Mouse (Mus musculus) forebrain, embryonic 10.5 days (tissue): ENCODE results near the gene Ctnnbip1. TPM values are rescaled to one million over a fixed set of nuclear protein-coding genes. Genes with fewer than 3 reads are reported as not detected.
A peak's percentile ranks its signal among the peaks of the same experiment; 100 is the strongest.

ENCODE experiments used
- DNase-seq: peaks from one replicate; pipeline ENCODE4 v3.0.0-alpha.2; 2017; ENCODE audit warnings: low spot score; ENCODE audit errors: extremely low spot score
- H3K27ac ChIP-seq: fragments of 300-500 bp; sonication (generic); 2 replicates; pipeline ENCODE4 v1.5.1; 2016; ENCODE audit warnings: mild to moderate bottlenecking
- H3K27me3 ChIP-seq: fragments of 300-500 bp; sonication (generic); 2 replicates; pipeline ENCODE4 v1.6.1; 2016; ENCODE audit warnings: mild to moderate bottlenecking; ENCODE audit not compliant: poor library complexity, severe bottlenecking
- H3K36me3 ChIP-seq: fragments of 300-500 bp; sonication (generic); replicated peaks from 2 replicates; pipeline ENCODE4 v1.6.1; 2016; ENCODE audit warnings: mild to moderate bottlenecking, moderate library complexity
- H3K4me1 ChIP-seq: fragments of 300-500 bp; sonication (generic); 2 replicates; pipeline ENCODE4 v1.6.1; 2016
- H3K4me3 ChIP-seq: fragments of 300-500 bp; sonication (generic); 2 replicates; pipeline ENCODE4 v1.5.1; 2016; ENCODE audit warnings: mild to moderate bottlenecking, moderate library complexity
- H3K9me3 ChIP-seq: fragments of 300-500 bp; sonication (generic); 2 replicates; pipeline ENCODE4 v1.6.1; 2016; ENCODE audit warnings: mild to moderate bottlenecking, moderate library complexity
- WGBS: fragments of 180-500 bp; shearing (Covaris S2); methylation state at CpG from one replicate; pipeline ENCODE4 v1.1.7; 2016; 5-methylcytosine and 5-hydroxymethylcytosine counted together
- polyA plus RNA-seq: library from polyadenylated mRNA; unstranded; fragments of >200 nt; fragmentation: Nextera tagmentation; extraction: Ambion mirVana; gene quantifications from 2 replicates; pipeline ENCODE4 v1.2.1, GENCODE M21; 2016

Ctnnbip1 gene
- polyA plus RNA-seq, 1 experiment from 2014 or later = 59.6 TPM

GRCm38 (mm10) chr4:149550866-149551265, 32.8 kb downstream of the Ctnnbip1 start:
- no peak for DNase-seq
- WGBS = 91% methylated on average over 5 of the region's 5 CpGs
- H3K4me1 ChIP-seq = no peaks in the 10 kb centered on the region
- H3K27me3 ChIP-seq = no peaks in the 10 kb centered on the region
- H3K36me3 ChIP-seq = peaks cover 46% of the 10 kb centered on the region
- no peak overlapping the region for H3K4me3 ChIP-seq
- H3K27ac ChIP-seq = no peak overlapping the region
- no peaks in the 10 kb centered on the region for H3K9me3 ChIP-seq

- WGBS = 94% methylated on average over 5 of the region's 5 CpGs
- Histone ChIP-seq H3K9me3 (no peaks in the 10 kb centered on the region), H3K4me1 (no peaks in the 10 kb centered on the region), H3K27ac (no peak overlapping the region), H3K36me3 (peaks cover 41% of the 10 kb centered on the region), H3K27me3 (no peaks in the 10 kb centered on the region), H3K4me3 (no peak overlapping the region)
- DNase-seq = no peak
Measured at GRCm38 (mm10) chr4:149551696-149552095, 33.7 kb downstream of the Ctnnbip1 start.

GRCm38 (mm10) chr4:149553834-149554233, 35.8 kb downstream of the Ctnnbip1 start:
- no peaks in the 10 kb centered on the region for H3K27me3 ChIP-seq
- peaks cover 4% of the 10 kb centered on the region; the same call in 1 of the 2 replicates for H3K4me1 ChIP-seq
- DNase-seq = no peak
- no peak overlapping the region for H3K4me3 ChIP-seq
- 84% methylated on average over 7 of the region's 7 CpGs for WGBS
- H3K27ac ChIP-seq = no peak overlapping the region
- H3K9me3 ChIP-seq = no peaks in the 10 kb centered on the region
- H3K36me3 ChIP-seq = peaks cover 43% of the 10 kb centered on the region

GRCm38 (mm10) chr4:149556111-149556510, 38.1 kb downstream of the Ctnnbip1 start:
- 82% methylated on average over 4 of the region's 4 CpGs for WGBS
- peaks cover 4% of the 10 kb centered on the region; the same call in 1 of the 2 replicates for H3K9me3 ChIP-seq
- no peak for DNase-seq
- H3K27ac ChIP-seq = no peak overlapping the region
- H3K4me1 ChIP-seq = peaks cover 4% of the 10 kb centered on the region; the same call in 1 of the 2 replicates
- H3K4me3 ChIP-seq = no peak overlapping the region
- peaks cover 57% of the 10 kb centered on the region for H3K36me3 ChIP-seq
- no peaks in the 10 kb centered on the region for H3K27me3 ChIP-seq

- Histone ChIP-seq H3K9me3 (peaks cover 4% of the 10 kb centered on the region; the same call in 1 of the 2 replicates), H3K4me1 (peaks cover 16% of the 10 kb centered on the region), H3K27me3 (no peaks in the 10 kb centered on the region), H3K27ac (no peak overlapping the region), H3K36me3 (peaks cover 49% of the 10 kb centered on the region), H3K4me3 (no peak overlapping the region)
- WGBS = 91% methylated on average over 5 of the region's 5 CpGs
- no peak for DNase-seq
Measured at GRCm38 (mm10) chr4:149557905-149558304, 39.9 kb downstream of the Ctnnbip1 start.

GRCm38 (mm10) chr4:149558389-149558788, 40.4 kb downstream of the Ctnnbip1 start:
- over 99% methylated on average over 3 of the region's 3 CpGs for WGBS
- H3K9me3 ChIP-seq = peaks cover 4% of the 10 kb centered on the region; the same call in 1 of the 2 replicates
- H3K4me1 ChIP-seq = peaks cover 21% of the 10 kb centered on the region
- H3K27me3 ChIP-seq = no peaks in the 10 kb centered on the region
- H3K36me3 ChIP-seq = peaks cover 49% of the 10 kb centered on the region
- DNase-seq = no peak
- H3K4me3 ChIP-seq = no peak overlapping the region
- no peak overlapping the region for H3K27ac ChIP-seq

GRCm38 (mm10) chr4:149561392-149561791, 43.4 kb downstream of the Ctnnbip1 start:
- peaks cover 4% of the 10 kb centered on the region; the same call in 1 of the 2 replicates for H3K9me3 ChIP-seq
- 84% methylated on average over 4 of the region's 4 CpGs for WGBS
- H3K27me3 ChIP-seq = 0 out of 2 replicates have a peak, but pooled peaks cover 3% of the 10 kb centered on the region
- H3K4me1 ChIP-seq = peaks cover 35% of the 10 kb centered on the region
- DNase-seq = no peak
- H3K36me3 ChIP-seq = peaks cover 61% of the 10 kb centered on the region
- H3K4me3 ChIP-seq = no peak overlapping the region
- no peak overlapping the region for H3K27ac ChIP-seq

DNA sequence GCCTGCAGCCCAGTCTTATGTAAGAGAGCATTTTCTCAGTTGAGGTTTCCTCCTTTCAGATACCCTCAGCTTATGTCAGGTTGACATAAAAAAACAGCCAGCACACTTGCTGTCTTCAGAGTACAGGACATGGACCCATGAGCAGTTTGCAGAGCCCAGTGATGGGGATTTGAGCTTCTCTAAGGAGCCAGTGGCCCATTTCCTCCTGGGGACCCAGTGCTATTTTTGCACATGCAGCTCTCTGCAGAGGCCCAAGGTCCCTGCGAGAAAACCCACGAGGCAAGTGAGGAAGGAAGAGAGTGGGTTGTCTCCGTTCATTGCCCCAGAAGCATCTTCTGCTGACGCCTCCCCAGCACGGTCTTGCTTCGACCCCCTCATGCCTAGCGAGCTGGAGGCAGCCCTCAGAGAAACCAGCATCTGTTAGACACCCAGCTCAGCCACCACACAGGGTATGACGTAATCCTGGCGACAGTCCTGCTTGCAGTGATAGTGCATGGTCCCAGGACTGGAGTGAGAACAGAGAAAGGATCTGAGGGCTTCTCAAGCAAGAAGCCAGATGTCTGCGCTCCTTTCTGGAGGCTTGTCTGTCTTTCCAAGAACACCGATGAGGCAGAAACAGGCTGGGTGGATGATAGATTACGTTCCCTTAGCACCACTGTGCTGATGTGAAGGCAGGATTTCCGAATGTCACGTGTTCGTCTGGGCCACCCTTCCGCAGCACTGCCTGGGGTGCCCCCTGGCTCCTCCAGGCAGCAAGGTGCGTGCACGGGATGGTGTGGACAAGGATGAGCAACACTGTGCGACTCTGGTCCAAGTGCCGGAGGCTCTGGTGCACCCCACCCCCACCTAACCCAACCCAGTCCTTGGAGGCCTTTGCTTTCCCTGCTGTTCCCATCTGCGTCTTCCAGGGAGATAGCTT, 44.2 kb downstream of the Ctnnbip1 start:
- Histone ChIP-seq H3K27me3 (0 out of 2 replicates have a peak, but pooled peaks cover 3% of the 10 kb centered on the region), H3K36me3 (peaks cover 58% of the 10 kb centered on the region), H3K4me1 (peaks cover 39% of the 10 kb centered on the region), H3K27ac (peak overlapping the region; percentile 74), H3K9me3 (peaks cover 4% of the 10 kb centered on the region; the same call in 1 of the 2 replicates), H3K4me3 (no peak overlapping the region)
- WGBS = 69% methylated on average over 21 of the region's 21 CpGs
- no peak for DNase-seq

DNA sequence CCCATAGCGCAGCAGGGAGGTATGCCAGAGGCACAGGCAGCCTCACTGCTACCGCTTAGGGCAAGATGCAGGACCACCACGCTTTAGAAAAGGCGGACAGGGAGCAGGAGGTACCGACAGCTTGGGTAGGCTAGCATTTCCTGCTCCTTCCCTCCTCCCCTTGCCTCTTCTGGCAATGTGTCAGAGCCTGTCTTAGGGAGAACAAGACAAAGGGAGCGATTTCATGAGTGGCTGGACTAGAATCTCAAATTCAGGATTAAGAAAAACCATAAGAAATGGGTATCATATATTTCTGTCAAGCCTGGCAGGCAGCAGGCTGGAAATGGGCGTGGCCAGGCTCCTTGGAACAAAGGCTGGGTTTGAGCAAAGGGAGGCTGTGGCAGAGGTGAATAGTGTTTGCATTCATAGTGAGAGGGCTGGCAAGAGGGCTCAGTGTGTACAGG, 44.9 kb downstream of the Ctnnbip1 start:
- H3K4me3 ChIP-seq = no peak overlapping the region
- no peak for DNase-seq
- H3K27ac ChIP-seq = peak overlapping the region; percentile 74
- H3K36me3 ChIP-seq = peaks cover 52% of the 10 kb centered on the region
- H3K4me1 ChIP-seq = peaks cover 44% of the 10 kb centered on the region
- H3K9me3 ChIP-seq = peaks cover 4% of the 10 kb centered on the region; the same call in 1 of the 2 replicates
- WGBS = 36% methylated on average over 7 of the region's 7 CpGs
- 0 out of 2 replicates have a peak, but pooled peaks cover 3% of the 10 kb centered on the region for H3K27me3 ChIP-seq

DNA sequence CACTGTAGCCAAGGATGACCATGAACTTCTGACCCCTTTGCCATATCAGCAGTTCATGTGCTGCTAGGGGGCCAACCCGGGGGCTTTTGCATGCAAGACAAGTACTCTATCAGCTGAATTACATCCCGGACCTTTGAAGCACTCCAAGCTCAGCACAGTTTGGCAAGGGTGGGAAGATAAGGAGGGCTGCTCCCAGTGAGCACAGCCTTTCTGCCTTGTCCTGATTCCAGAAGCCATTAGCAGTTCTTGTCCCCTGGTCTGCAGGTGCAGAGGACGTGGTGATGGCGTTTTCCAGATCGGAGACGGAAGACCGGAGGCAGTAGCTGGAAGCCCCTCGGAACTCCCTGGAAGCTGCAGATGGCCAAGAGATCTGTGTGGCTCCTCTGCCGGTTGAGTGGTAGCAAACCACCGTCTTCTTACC, 45.9 kb downstream of the Ctnnbip1 start:
- WGBS = 88% methylated on average over 10 of the region's 10 CpGs
- H3K4me3 ChIP-seq = no peak overlapping the region
- 0 out of 2 replicates have a peak, but pooled peaks cover 3% of the 10 kb centered on the region for H3K27me3 ChIP-seq
- peaks cover 4% of the 10 kb centered on the region; the same call in 1 of the 2 replicates for H3K9me3 ChIP-seq
- peaks cover 52% of the 10 kb centered on the region for H3K4me1 ChIP-seq
- H3K27ac ChIP-seq = no peak overlapping the region
- DNase-seq = no peak
- peaks cover 41% of the 10 kb centered on the region for H3K36me3 ChIP-seq

- Histone ChIP-seq H3K27me3 (0 out of 2 replicates have a peak, but pooled peaks cover 3% of the 10 kb centered on the region), H3K4me1 (peaks cover 60% of the 10 kb centered on the region), H3K4me3 (no peak overlapping the region), H3K27ac (peak overlapping the region; percentile 64), H3K9me3 (peaks cover 4% of the 10 kb centered on the region; the same call in 1 of the 2 replicates), H3K36me3 (peaks cover 34% of the 10 kb centered on the region)
- no peak for DNase-seq
- 77% methylated on average over 20 of the region's 20 CpGs for WGBS
Measured at GRCm38 (mm10) chr4:149564452-149565407, 46.7 kb downstream of the Ctnnbip1 start.

DNA sequence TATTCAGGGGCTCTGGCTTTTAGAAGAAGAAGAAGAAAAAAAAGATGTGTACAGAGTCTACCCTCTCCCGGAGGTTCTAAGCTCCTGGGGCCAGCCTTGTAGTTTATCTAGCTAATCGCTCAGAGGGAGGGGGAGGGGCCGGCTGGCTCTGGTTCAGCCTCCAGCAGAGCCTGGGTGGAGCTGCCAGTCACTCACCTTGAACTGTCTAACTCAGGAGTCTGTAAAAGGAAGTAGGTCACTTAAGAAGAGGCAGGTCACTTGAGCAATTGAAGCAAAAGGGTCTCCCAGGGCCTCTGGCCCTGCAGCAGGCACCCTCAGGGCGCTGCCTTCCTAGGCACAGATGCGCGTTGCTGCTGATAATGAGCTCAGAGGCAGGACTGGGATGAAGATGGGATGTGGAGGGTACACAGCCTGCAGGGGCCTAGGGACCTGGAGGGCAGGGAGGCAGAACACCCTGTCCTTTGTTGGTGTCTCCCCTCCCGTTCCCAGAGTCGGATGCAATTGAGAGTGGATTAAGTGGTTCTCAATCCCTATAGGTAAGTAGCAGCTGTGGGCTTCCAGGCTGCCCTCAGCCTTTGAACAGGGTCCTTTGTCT, 49.5 kb downstream of the Ctnnbip1 start:
- H3K4me1 ChIP-seq = peaks cover 71% of the 10 kb centered on the region
- no peak for DNase-seq
- H3K36me3 ChIP-seq = peaks cover 21% of the 10 kb centered on the region
- H3K9me3 ChIP-seq = no peaks in the 10 kb centered on the region
- peaks cover 17% of the 10 kb centered on the region for H3K27me3 ChIP-seq
- WGBS = 6% methylated on average over 8 of the region's 8 CpGs
- H3K27ac ChIP-seq = peak overlapping the region; percentile 65
- H3K4me3 ChIP-seq = no peak overlapping the region
